In the genomic region with DNA sequence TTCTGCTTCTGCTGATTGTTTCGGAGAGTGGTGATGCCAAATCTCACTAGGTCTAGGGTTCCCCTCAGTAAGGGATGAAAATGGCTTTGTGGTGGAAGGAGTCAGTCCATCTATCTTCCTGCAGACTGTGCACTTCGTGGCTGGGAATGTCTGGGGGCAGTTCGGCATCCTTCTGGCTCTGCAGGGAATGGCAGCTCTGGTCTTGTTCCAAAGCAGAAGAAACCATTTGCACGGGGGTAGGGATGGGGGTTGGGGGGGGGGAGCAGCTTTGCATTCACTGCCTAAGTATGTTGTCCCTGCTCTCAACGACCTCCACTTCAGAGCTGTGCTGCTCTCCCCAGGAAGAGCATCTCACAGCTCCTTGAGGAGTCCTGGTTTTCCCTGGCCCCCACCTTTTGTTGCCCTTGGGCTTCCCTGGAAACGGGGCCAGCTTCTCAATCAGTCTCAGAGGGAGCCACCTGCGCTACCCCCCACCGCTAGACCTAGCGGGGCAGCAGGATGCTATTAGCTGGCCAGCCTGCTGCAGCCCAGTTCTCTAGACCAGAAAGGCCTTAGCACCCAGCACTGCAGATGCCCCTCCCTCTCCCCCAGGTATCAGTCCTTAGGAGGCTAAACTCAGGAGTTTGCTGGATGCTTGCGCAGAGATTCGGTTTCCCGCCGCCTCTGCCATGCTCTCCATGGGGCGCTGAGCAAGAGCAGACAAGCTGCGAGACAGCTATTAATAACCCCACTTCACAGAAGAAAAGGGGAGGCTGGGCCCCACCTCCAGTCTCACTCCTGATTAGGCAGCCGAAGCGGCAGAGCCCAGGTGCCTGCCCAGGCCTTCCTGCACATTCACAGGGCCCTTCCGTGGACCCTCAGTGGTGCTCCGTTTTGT, we compare ENCODE assay signal across 8 mouse cellular contexts.
DNase-seq lines count a peak whose midpoint lies in the region; ATAC-seq and TF ChIP-seq lines count a peak whose summit lies in the region.
"Had no signal": no experiment of that assay in that cellular context is flagged by ENCODE, and none has a peak within 500 bp of the region (broad histone marks: within the 10 kb centered on the region; RNA-seq: fewer than 3 reads in every experiment).

No protein-coding gene starts in this region.

- H3K36me3 ChIP-seq in intestine, embryonic 15.5 days = no peaks in the 10 kb centered on the region
- H3K36me3 ChIP-seq in intestine, postnatal 0 days (ENCODE audit: control insufficient read depth, insufficient read depth) = no peaks in the 10 kb centered on the region
- H3K36me3 ChIP-seq in intestine, embryonic 16.5 days (ENCODE audit: control insufficient read depth, insufficient read depth, low read length) = no peaks in the 10 kb centered on the region

- no peak overlapping the region for H3K4me2 ChIP-seq in intestine, embryonic 15.5 days (replicated peaks)
- no peak overlapping the region for H3K4me2 ChIP-seq in intestine, postnatal 0 days (replicated peaks; ENCODE audit: low read depth)
- H3K4me2 ChIP-seq in intestine, embryonic 16.5 days (ENCODE audit: low read depth, low read length) = no peak overlapping the region

- peak; percentile 46 for DNase-seq in brain, embryonic 14.5 days (ENCODE audit: low read depth)
- DNase-seq in cerebellum, postnatal 25 days = peak; percentile 47 to 56
- no peak for DNase-seq in adrenal gland, postnatal 14 days
- DNase-seq in gastrocnemius, adult 18-20 months (ENCODE audit: low spot score) = no peak
- DNase-seq: heart, adult 11 months had no signal

- TF ChIP-seq CTCF in intestine, postnatal 0 days (IDR thresholded peaks at IDR 0.05; ENCODE audit: low read depth) = no peak
- no peak for TF ChIP-seq CTCF in brain, embryonic 14.5 days (IDR thresholded peaks at IDR 0.05; ENCODE audit: borderline replicate concordance, extremely low read depth, insufficient read depth, insufficient read length)

- ATAC-seq in intestine, embryonic 15.5 days = peak; percentile 38
- no peak for ATAC-seq in intestine, postnatal 0 days
- ATAC-seq in intestine, embryonic 16.5 days = 0 out of 2 replicates have a peak, but pooled peaks have one; percentile 18

- no peaks in the 10 kb centered on the region for H3K27me3 ChIP-seq in intestine, embryonic 15.5 days (replicated peaks)
- no peaks in the 10 kb centered on the region for H3K27me3 ChIP-seq in intestine, postnatal 0 days (replicated peaks; ENCODE audit: control insufficient read depth, insufficient read depth, low read length)
- H3K27me3 ChIP-seq in intestine, embryonic 16.5 days (replicated peaks; ENCODE audit: control insufficient read depth, insufficient read depth, low read length) = no peaks in the 10 kb centered on the region

- no peaks in the 10 kb centered on the region for H3K9me3 ChIP-seq in intestine, embryonic 15.5 days
- H3K9me3 ChIP-seq in intestine, postnatal 0 days (ENCODE audit: control insufficient read depth) = no peaks in the 10 kb centered on the region
- no peaks in the 10 kb centered on the region for H3K9me3 ChIP-seq in intestine, embryonic 16.5 days (ENCODE audit: control insufficient read depth, low read length)

- 22% methylated on average over 19 of the region's 19 CpGs for WGBS in intestine, embryonic 15.5 days
- 34% methylated on average over 19 of the region's 19 CpGs for WGBS in intestine, postnatal 0 days
- 27% methylated on average over 19 of the region's 19 CpGs for WGBS in intestine, embryonic 16.5 days

- H3K4me3 ChIP-seq in intestine, embryonic 15.5 days (replicated peaks) = no peak overlapping the region
- H3K4me3 ChIP-seq in intestine, postnatal 0 days (ENCODE audit: low read depth, low read length) = no peak overlapping the region
- H3K4me3 ChIP-seq in intestine, embryonic 16.5 days (ENCODE audit: low read length) = no peak overlapping the region

- no peak for TF ChIP-seq POLR2A in brain, embryonic 14.5 days (IDR thresholded peaks at IDR 0.05; ENCODE audit: borderline replicate concordance, extremely low read depth, insufficient read depth, insufficient read length, poor library complexity, severe bottlenecking)

- H3K4me1 ChIP-seq in intestine, embryonic 15.5 days (replicated peaks) = peaks cover 10% of the 10 kb centered on the region
- no peaks in the 10 kb centered on the region for H3K4me1 ChIP-seq in intestine, postnatal 0 days (replicated peaks; ENCODE audit: control insufficient read depth, insufficient read depth, low read length)
- peaks cover 6% of the 10 kb centered on the region; the same call in 1 of the 2 replicates for H3K4me1 ChIP-seq in intestine, embryonic 16.5 days (ENCODE audit: control insufficient read depth, insufficient read depth, low read length)

- no peak overlapping the region for H3K9ac ChIP-seq in intestine, embryonic 15.5 days
- no peak overlapping the region for H3K9ac ChIP-seq in intestine, postnatal 0 days (ENCODE audit: low read depth, low read length)
- H3K9ac ChIP-seq in intestine, embryonic 16.5 days (ENCODE audit: low read depth, low read length) = peak overlapping the region; percentile 25; the same call in 1 of the 2 replicates

- no peak overlapping the region for H3K27ac ChIP-seq in intestine, embryonic 15.5 days
- no peak overlapping the region for H3K27ac ChIP-seq in intestine, postnatal 0 days (ENCODE audit: low read depth, low read length)
- no peak overlapping the region for H3K27ac ChIP-seq in intestine, embryonic 16.5 days (ENCODE audit: low read length)

Comparison
In these comparisons a context has a peak if more than half of its experiments do, and no peak if none do; other contexts are left out.
1. DNase-seq: peak in brain, embryonic 14.5 days (single experiment) and cerebellum, postnatal 25 days (2 of 2); none in adrenal gland, postnatal 14 days (single experiment) and gastrocnemius, adult 18-20 months (single experiment).